21 mouse cellular contexts compared by ENCODE assay signal in genomic region chr1:181950721-181951120, GRCm38 (mm10).
DNase-seq lines count a peak whose midpoint lies in the region; TF ChIP-seq lines count a peak whose summit lies in the region.
"Had no signal": no experiment of that assay in that cellular context is flagged by ENCODE, and none has a peak within 500 bp of the region (broad histone marks: within the 10 kb centered on the region; RNA-seq: fewer than 3 reads in every experiment).

No protein-coding gene starts in this region.

- H3K9me3 ChIP-seq in ES-E14 (ENCODE audit: control insufficient read depth, insufficient read depth, low read depth, low read length), result no peaks in the 10 kb centered on the region
- H3K9me3 ChIP-seq: embryonic facial prominence, embryonic 13.5 days; forebrain, embryonic 13.5 days; heart, embryonic 10.5 days had no signal

- peak overlapping the region; percentile 58 for H3K27ac ChIP-seq in ES-E14 (ENCODE audit: insufficient read depth, low read depth, low read length, poor library complexity, severe bottlenecking)
- H3K27ac ChIP-seq: embryonic facial prominence, embryonic 13.5 days; forebrain, embryonic 13.5 days; gastrocnemius, adult 2 months; heart, embryonic 10.5 days; hindbrain, embryonic 14.5 days had no signal

- intact Hi-C loops in heart, postnatal 36 days (cut with DNase I), result no loop called here

- peak; percentile 12 for DNase-seq in CD4-positive, CD25-positive, alpha-beta regulatory T cell, adult 2 months (ENCODE audit: low read depth, low spot score)
- no peak for DNase-seq in ES-E14 (ENCODE audit: low read depth, low spot score)
- DNase-seq in induced T-regulatory cell, adult 2 months (ENCODE audit: low read depth), result peak; percentile 65
- DNase-seq in splenic B cell, adult 2 months (ENCODE audit: low read depth, low spot score), result peak; percentile 52
- no peak for DNase-seq in heart, postnatal 36 days
- no peak for DNase-seq in gastrocnemius, postnatal 25 days
- DNase-seq in lung, postnatal 36 days, result no peak
- DNase-seq in spleen, postnatal 4 days (ENCODE audit: low spot score in 2 of 2), result no peak
- DNase-seq: adrenal gland, adult 8-10 months; adrenal gland, postnatal 36 days; cerebellum, adult 2 months; cerebellum, postnatal 10 days; forebrain, postnatal 0 days; gastrocnemius, adult 2 months; gastrocnemius, postnatal 36 days; heart, adult 18-20 months; heart, postnatal 10 days had no signal

- no peaks in the 10 kb centered on the region for H3K27me3 ChIP-seq in splenic B cell, adult 2 months (ENCODE audit: control insufficient read depth, insufficient read depth, low read length, poor library complexity, severe bottlenecking)
- H3K27me3 ChIP-seq: embryonic facial prominence, embryonic 13.5 days; forebrain, embryonic 13.5 days had no signal

- in situ Hi-C loops in ES-E14 (cut with MboI; ENCODE audit: low sequenced_read_pairs in 2 of 2, unreplicated experiment in 2 of 2), result no loop called here

- peaks cover 5% of the 10 kb centered on the region; the same call in 1 of the 2 replicates for H3K36me3 ChIP-seq in ES-E14 (ENCODE audit: control insufficient read depth, insufficient read depth, low read length, poor library complexity, severe bottlenecking)
- H3K36me3 ChIP-seq in splenic B cell, adult 2 months (ENCODE audit: control insufficient read depth, insufficient read depth, low read length, poor library complexity, severe bottlenecking), result no peaks in the 10 kb centered on the region

- H3K4me3 ChIP-seq in ES-E14 (ENCODE audit: insufficient read depth in 1 of 2, low read depth in 1 of 2, low read length in 2 of 2, poor library complexity in 1 of 2, severe bottlenecking in 1 of 2), result no peak overlapping the region
- H3K4me3 ChIP-seq: embryonic facial prominence, embryonic 13.5 days; forebrain, embryonic 13.5 days; gastrocnemius, adult 2 months; heart, embryonic 10.5 days had no signal

- H3K4me1 ChIP-seq in ES-E14 (ENCODE audit: control insufficient read depth in 2 of 2, insufficient read depth in 2 of 2, low read length in 2 of 2, poor library complexity in 1 of 2), result peaks cover 11 to 49% of the 10 kb centered on the region in 2 experiments
- H3K4me1 ChIP-seq: embryonic facial prominence, embryonic 13.5 days; forebrain, embryonic 13.5 days had no signal

- H3K9ac ChIP-seq in ES-E14 (ENCODE audit: insufficient read depth, low read depth, low read length, poor library complexity, severe bottlenecking), result no peak overlapping the region
- H3K9ac ChIP-seq: embryonic facial prominence, embryonic 13.5 days; forebrain, embryonic 13.5 days; forebrain, postnatal 0 days; hindbrain, embryonic 14.5 days had no signal

TF ChIP-seq in ES-E14, 5 proteins besides CTCF, POLR2A, EP300 and RAD21:
- TF ChIP-seq MAFK (IDR thresholded peaks at IDR 0.05; ENCODE audit: insufficient read depth, low read depth, low read length) (no peak), ZC3H11A (IDR thresholded peaks at IDR 0.05; ENCODE audit: borderline replicate concordance, low read depth, low read length) (no peak), ZNF384 (IDR thresholded peaks at IDR 0.05; ENCODE audit: low read depth, low read length) (no peak), CHD2 (IDR thresholded peaks at IDR 0.05; ENCODE audit: low read depth, low read length) (no peak), HCFC1 (IDR thresholded peaks at IDR 0.05; ENCODE audit: borderline replicate concordance, insufficient read depth, low read length) (no peak)

Comparison
In these comparisons a context has a peak if more than half of its experiments do, and no peak if none do; other contexts are left out.
1. DNase-seq: peak in CD4-positive, CD25-positive, alpha-beta regulatory T cell, adult 2 months (single experiment), induced T-regulatory cell, adult 2 months (single experiment) and splenic B cell, adult 2 months (single experiment); none in ES-E14 (single experiment), heart, postnatal 36 days (0 of 2), gastrocnemius, postnatal 25 days (single experiment), lung, postnatal 36 days (single experiment) and spleen, postnatal 4 days (0 of 2).